Mouse (Mus musculus) midbrain, embryonic 13.5 days (tissue): ENCODE measurements at regions not wholly inside any gene's neighbourhood (a gene's known extent, or its start where the extent isn't known, plus 50 kb on each side); places are given as distances from the start of the nearest gene placed in this dataset.
A peak's percentile ranks its signal among the peaks of the same experiment; 100 is the strongest.

ENCODE experiments used
- ATAC-seq: fragments of 200-750 bp; cut with Nextera tagmentation; 2 replicates; pipeline ENCODE4 v1.8.0; 2017; ENCODE audit warnings: mild to moderate bottlenecking, moderate TSS enrichment, moderate library complexity
- H3K27ac ChIP-seq: fragments of 300-500 bp; sonication (generic); 2 replicates; pipeline ENCODE4 v1.5.1; 2015; ENCODE audit warnings: inconsistent platforms, mild to moderate bottlenecking, moderate library complexity
- H3K27me3 ChIP-seq: fragments of 300-500 bp; sonication (generic); 2 replicates; pipeline ENCODE4 v1.6.1; 2015; ENCODE audit warnings: mild to moderate bottlenecking, inconsistent platforms
- H3K36me3 ChIP-seq: fragments of 300-500 bp; sonication (generic); 2 replicates; pipeline ENCODE4 v1.6.1; 2015; ENCODE audit warnings: mild to moderate bottlenecking, inconsistent platforms
- H3K4me1 ChIP-seq: fragments of 300-500 bp; sonication (generic); replicated peaks from 2 replicates; pipeline ENCODE4 v1.6.1; 2015; ENCODE audit warnings: inconsistent platforms
- H3K4me2 ChIP-seq: fragments of 300-500 bp; sonication (generic); replicated peaks from 2 replicates; pipeline ENCODE4 v1.6.1; 2015; ENCODE audit warnings: moderate library complexity, mild to moderate bottlenecking, inconsistent platforms
- H3K4me3 ChIP-seq: fragments of 300-500 bp; sonication (generic); replicated peaks from 2 replicates; pipeline ENCODE4 v1.5.1; 2015; ENCODE audit warnings: mild to moderate bottlenecking, inconsistent platforms
- H3K9ac ChIP-seq: fragments of 300-500 bp; sonication (generic); replicated peaks from 2 replicates; pipeline ENCODE4 v1.6.1; 2015; ENCODE audit warnings: mild to moderate bottlenecking, inconsistent platforms
- H3K9me3 ChIP-seq: fragments of 300-500 bp; sonication (generic); 2 replicates; pipeline ENCODE4 v1.6.1; 2016; ENCODE audit warnings: mild to moderate bottlenecking, inconsistent platforms
- WGBS: fragments of 180-500 bp; shearing (Covaris S2); methylation state at CpG from one replicate; pipeline ENCODE4 v1.1.7; 2015; 5-methylcytosine and 5-hydroxymethylcytosine counted together

DNA sequence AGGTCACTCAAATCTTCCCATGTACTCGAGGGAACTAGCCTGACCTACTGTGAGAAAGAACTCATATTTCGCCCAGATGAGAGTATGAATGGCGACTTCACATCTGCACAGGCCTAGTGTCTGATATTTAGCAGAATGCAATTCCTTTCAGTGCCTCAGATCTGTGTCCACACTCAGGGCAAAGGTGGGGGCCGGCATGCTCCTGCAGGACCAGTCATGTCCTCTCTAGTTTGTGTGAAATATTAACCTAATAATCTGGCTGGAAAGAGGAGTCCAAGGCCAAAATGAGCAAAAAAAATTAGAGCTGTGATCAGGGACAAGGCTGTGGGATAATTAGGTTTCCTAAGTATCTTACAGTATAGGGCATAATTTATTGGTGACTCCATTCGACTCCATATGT, 292.1 kb downstream of the Irs2 start:
- no peak overlapping the region for H3K27ac ChIP-seq
- H3K36me3 ChIP-seq, result no peaks in the 10 kb centered on the region
- H3K4me2 ChIP-seq, result no peak overlapping the region
- H3K27me3 ChIP-seq, result no peaks in the 10 kb centered on the region
- 83% methylated on average over 5 of the region's 5 CpGs for WGBS
- H3K4me1 ChIP-seq, result peaks cover 26% of the 10 kb centered on the region
- no peak overlapping the region for H3K9ac ChIP-seq
- H3K9me3 ChIP-seq, result no peaks in the 10 kb centered on the region
- ATAC-seq, result no peak
- no peak overlapping the region for H3K4me3 ChIP-seq

- no peaks in the 10 kb centered on the region for H3K27me3 ChIP-seq
- H3K4me1 ChIP-seq, result peaks cover 19% of the 10 kb centered on the region
- ATAC-seq, result no peak
- H3K9me3 ChIP-seq, result no peaks in the 10 kb centered on the region
- no peak overlapping the region for H3K9ac ChIP-seq
- H3K4me2 ChIP-seq, result no peak overlapping the region
- no peak overlapping the region for H3K27ac ChIP-seq
- H3K36me3 ChIP-seq, result no peaks in the 10 kb centered on the region
- no peak overlapping the region for H3K4me3 ChIP-seq
- WGBS, result 75% methylated on average over 13 of the region's 13 CpGs
Measured at GRCm38 (mm10) chr8:10713515-10714042, 294.7 kb downstream of the Irs2 start.

GRCm38 (mm10) chr8:10712118-10712689, 296.1 kb downstream of the Irs2 start:
- WGBS, result 43% methylated on average over 7 of the region's 7 CpGs
- Histone ChIP-seq H3K9ac (no peak overlapping the region), H3K36me3 (no peaks in the 10 kb centered on the region), H3K4me2 (no peak overlapping the region), H3K4me1 (peaks cover 21% of the 10 kb centered on the region), H3K27me3 (0 out of 2 replicates have a peak, but pooled peaks cover 3% of the 10 kb centered on the region), H3K9me3 (no peaks in the 10 kb centered on the region), H3K4me3 (no peak overlapping the region), H3K27ac (no peak overlapping the region)
- 0 out of 2 replicates have a peak, but pooled peaks have one; percentile 17 for ATAC-seq

- H3K27ac ChIP-seq, result peak overlapping the region; percentile 48; the same call in 1 of the 2 replicates
- no peak overlapping the region for H3K4me3 ChIP-seq
- H3K27me3 ChIP-seq, result 0 out of 2 replicates have a peak, but pooled peaks cover 3% of the 10 kb centered on the region
- no peaks in the 10 kb centered on the region for H3K9me3 ChIP-seq
- no peak overlapping the region for H3K4me2 ChIP-seq
- no peak for ATAC-seq
- peaks cover 18% of the 10 kb centered on the region for H3K4me1 ChIP-seq
- WGBS, result 58% methylated on average over 7 of the region's 7 CpGs
- H3K9ac ChIP-seq, result no peak overlapping the region
- no peaks in the 10 kb centered on the region for H3K36me3 ChIP-seq
Measured at GRCm38 (mm10) chr8:10711474-10711873, 296.8 kb downstream of the Irs2 start.

GRCm38 (mm10) chr8:10708509-10708908, 299.7 kb downstream of the Irs2 start:
- ATAC-seq, result no peak
- peaks cover 32% of the 10 kb centered on the region for H3K4me1 ChIP-seq
- no peaks in the 10 kb centered on the region for H3K9me3 ChIP-seq
- no peak overlapping the region for H3K4me3 ChIP-seq
- H3K36me3 ChIP-seq, result no peaks in the 10 kb centered on the region
- 86% methylated on average over 6 of the region's 6 CpGs for WGBS
- no peak overlapping the region for H3K4me2 ChIP-seq
- H3K27me3 ChIP-seq, result 0 out of 2 replicates have a peak, but pooled peaks cover 3% of the 10 kb centered on the region
- no peak overlapping the region for H3K9ac ChIP-seq
- no peak overlapping the region for H3K27ac ChIP-seq

GRCm38 (mm10) chr8:10707122-10707521, 301.1 kb downstream of the Irs2 start:
- Histone ChIP-seq H3K9me3 (no peaks in the 10 kb centered on the region), H3K4me2 (no peak overlapping the region), H3K36me3 (no peaks in the 10 kb centered on the region), H3K27ac (no peak overlapping the region), H3K27me3 (0 out of 2 replicates have a peak, but pooled peaks cover 3% of the 10 kb centered on the region), H3K9ac (no peak overlapping the region), H3K4me1 (peaks cover 32% of the 10 kb centered on the region), H3K4me3 (no peak overlapping the region)
- ATAC-seq, result no peak

DNA sequence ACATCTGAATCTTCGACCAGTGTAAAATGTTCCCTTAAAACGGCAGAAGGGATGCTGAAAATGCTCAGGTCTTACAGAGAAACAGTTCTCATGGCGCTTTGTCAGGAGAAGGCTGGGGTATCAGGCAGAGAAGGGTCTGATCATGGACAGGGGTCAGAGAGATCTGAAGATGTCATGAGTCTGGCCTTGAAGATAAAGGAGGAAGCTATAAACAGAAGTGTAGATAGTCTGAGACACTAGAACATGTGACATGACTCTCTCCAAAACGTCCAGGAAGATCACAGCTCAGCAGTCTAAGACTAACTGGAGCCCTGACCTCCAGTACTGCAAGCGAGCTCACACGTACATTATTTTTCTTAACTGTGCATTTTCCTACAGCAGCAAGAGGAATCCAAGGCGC, 302.3 kb downstream of the Irs2 start:
- Histone ChIP-seq H3K27ac (no peak overlapping the region), H3K27me3 (0 out of 2 replicates have a peak, but pooled peaks cover 3% of the 10 kb centered on the region), H3K4me3 (no peak overlapping the region), H3K36me3 (no peaks in the 10 kb centered on the region), H3K4me2 (no peak overlapping the region), H3K9ac (no peak overlapping the region), H3K9me3 (no peaks in the 10 kb centered on the region), H3K4me1 (peaks cover 37% of the 10 kb centered on the region)
- ATAC-seq, result no peak
- 68% methylated on average over 7 of the region's 7 CpGs for WGBS

DNA sequence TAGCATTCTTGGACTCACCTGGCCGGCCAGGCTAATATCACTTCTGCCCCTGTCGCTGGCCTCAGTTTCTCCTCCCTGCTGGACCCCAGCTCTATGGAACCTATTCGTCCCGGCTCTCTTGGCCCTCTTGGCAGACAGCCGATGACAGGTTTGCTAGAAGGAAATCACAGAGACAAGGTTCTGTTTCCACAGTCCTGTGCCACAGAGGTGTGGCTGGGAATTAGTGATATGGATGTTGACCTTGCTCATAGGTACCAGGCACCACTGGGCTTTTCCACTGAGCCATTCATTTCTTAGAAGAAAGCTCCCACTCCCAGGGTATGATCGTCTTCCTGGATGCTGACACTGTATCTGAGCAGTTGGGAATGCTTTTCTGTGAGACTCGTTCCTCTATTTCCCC, 305.5 kb downstream of the Irs2 start:
- Histone ChIP-seq H3K36me3 (no peaks in the 10 kb centered on the region), H3K4me1 (peaks cover 53% of the 10 kb centered on the region), H3K4me3 (no peak overlapping the region), H3K9ac (no peak overlapping the region), H3K9me3 (no peaks in the 10 kb centered on the region), H3K4me2 (no peak overlapping the region), H3K27me3 (0 out of 2 replicates have a peak, but pooled peaks cover 3% of the 10 kb centered on the region), H3K27ac (peak overlapping the region; percentile 70; the same call in 1 of the 2 replicates)
- ATAC-seq, result no peak
- 93% methylated on average over 7 of the region's 7 CpGs for WGBS

GRCm38 (mm10) chr8:10702248-10702647, 306.0 kb downstream of the Irs2 start:
- peaks cover 51% of the 10 kb centered on the region for H3K4me1 ChIP-seq
- no peaks in the 10 kb centered on the region for H3K36me3 ChIP-seq
- 39% methylated on average over 10 of the region's 10 CpGs for WGBS
- no peak overlapping the region for H3K4me3 ChIP-seq
- no peaks in the 10 kb centered on the region for H3K9me3 ChIP-seq
- peak overlapping the region; percentile 70 for H3K27ac ChIP-seq
- ATAC-seq, result peak; percentile 48
- H3K27me3 ChIP-seq, result 0 out of 2 replicates have a peak, but pooled peaks cover under 1% of the 10 kb centered on the region
- H3K9ac ChIP-seq, result no peak overlapping the region
- peak overlapping the region; percentile 22 for H3K4me2 ChIP-seq

GRCm38 (mm10) chr8:10701648-10702061, 306.6 kb downstream of the Irs2 start:
- no peaks in the 10 kb centered on the region for H3K9me3 ChIP-seq
- H3K4me1 ChIP-seq, result peaks cover 51% of the 10 kb centered on the region
- peak overlapping the region; percentile 22 for H3K4me2 ChIP-seq
- no peaks in the 10 kb centered on the region for H3K27me3 ChIP-seq
- 5% methylated on average over 4 of the region's 4 CpGs for WGBS
- H3K9ac ChIP-seq, result no peak overlapping the region
- ATAC-seq, result peak; percentile 73
- no peak overlapping the region for H3K4me3 ChIP-seq
- peak overlapping the region; percentile 70 for H3K27ac ChIP-seq
- H3K36me3 ChIP-seq, result no peaks in the 10 kb centered on the region

- no peak overlapping the region for H3K27ac ChIP-seq
Measured at GRCm38 (mm10) chr8:10701226-10701625, 307.0 kb downstream of the Irs2 start.

GRCm38 (mm10) chr8:10699669-10700068, 308.6 kb downstream of the Irs2 start:
- Histone ChIP-seq H3K27me3 (no peaks in the 10 kb centered on the region), H3K9me3 (no peaks in the 10 kb centered on the region), H3K4me1 (peaks cover 42% of the 10 kb centered on the region), H3K27ac (peak overlapping the region; percentile 44), H3K4me2 (no peak overlapping the region), H3K36me3 (no peaks in the 10 kb centered on the region), H3K9ac (no peak overlapping the region), H3K4me3 (no peak overlapping the region)
- 34% methylated on average over 9 of the region's 9 CpGs for WGBS
- peak; percentile 53 for ATAC-seq

More at GRCm38 (mm10) chr8:10701226-10701625, 307.0 kb downstream of the Irs2 start:
- Histone ChIP-seq H3K9ac (no peak overlapping the region), H3K4me1 (peaks cover 51% of the 10 kb centered on the region), H3K4me2 (no peak overlapping the region), H3K4me3 (no peak overlapping the region), H3K9me3 (no peaks in the 10 kb centered on the region), H3K27me3 (no peaks in the 10 kb centered on the region), H3K36me3 (no peaks in the 10 kb centered on the region)
- peak; percentile 40; the same call in 1 of the 2 replicates for ATAC-seq
- WGBS, result 64% methylated on average over 4 of the region's 4 CpGs
